Mouse (Mus musculus): ENCODE measurements around the gene Spry1.

Gene Spry1

GRCm38 (mm10) chr3:37672266-37673040, 32.7 kb downstream of the Spry1 start:
- no peak for DNase-seq (ENCODE audit: low spot score in 2 of 2)

- no peak for DNase-seq (ENCODE audit: low spot score in 2 of 2)
Measured at GRCm38 (mm10) chr3:37673513-37674261, 33.9 kb downstream of the Spry1 start.

GRCm38 (mm10) chr3:37675056-37675525, 35.3 kb downstream of the Spry1 start:
- DNase-seq (ENCODE audit: low spot score in 2 of 2), result no peak

GRCm38 (mm10) chr3:37676291-37676690, 36.5 kb downstream of the Spry1 start:
- DNase-seq (ENCODE audit: low spot score in 2 of 2), result no peak

- no peak for DNase-seq (ENCODE audit: low spot score in 2 of 2)
Measured at GRCm38 (mm10) chr3:37686219-37686618, 46.5 kb downstream of the Spry1 start.

GRCm38 (mm10) chr3:37686751-37687150, 47.0 kb downstream of the Spry1 start:
- no peak for DNase-seq (ENCODE audit: low spot score in 2 of 2)

- peak; percentile 52 to 61 for DNase-seq (ENCODE audit: low spot score in 2 of 2)
Measured at GRCm38 (mm10) chr3:37687158-37687980, 47.6 kb downstream of the Spry1 start.

- no peak for DNase-seq (ENCODE audit: low spot score in 2 of 2)
Measured at GRCm38 (mm10) chr3:37692945-37693344, 53.2 kb downstream of the Spry1 start.

GRCm38 (mm10) chr3:37693552-37693951, 53.8 kb downstream of the Spry1 start:
- DNase-seq (ENCODE audit: low spot score in 2 of 2), result no peak

Measured in right cerebral cortex, postnatal 10 days (tissue).